Mouse (Mus musculus): ENCODE measurements around the gene R3hdm1. TPM values are rescaled to one million over a fixed set of nuclear protein-coding genes. Genes with fewer than 3 reads are reported as not detected.

The R3hdm1 gene
- polyA plus RNA-seq, 1 experiment = 212 TPM

GRCm38 (mm10) chr1:128270731-128271130 is 167.6 kb downstream of the R3hdm1 start:
- peaks cover 1% of the 10 kb centered on the region for H3K36me3 ChIP-seq (ENCODE audit: control insufficient read depth, insufficient read depth, low read length)
- no peak overlapping the region for H3K4me3 ChIP-seq (ENCODE audit: control insufficient read depth, low read depth, low read length)
- no peaks in the 10 kb centered on the region for H3K4me1 ChIP-seq (ENCODE audit: control insufficient read depth, insufficient read depth, low read length)
- no peak overlapping the region for H3K27ac ChIP-seq (ENCODE audit: control insufficient read depth, insufficient read depth, low read depth, low read length)
- no peaks in the 10 kb centered on the region for H3K27me3 ChIP-seq (ENCODE audit: control insufficient read depth, insufficient read depth, low read length)
- TF ChIP-seq POLR2A (IDR thresholded peaks at IDR 0.05; ENCODE audit: control insufficient read depth, low read depth, low read length) = no peak
- no peak for TF ChIP-seq CTCF (IDR thresholded peaks at IDR 0.05; ENCODE audit: control insufficient read depth, insufficient read depth, insufficient replicate concordance, low read depth, low read length)

GRCm38 (mm10) chr1:128275908-128276307 is 172.8 kb downstream of the R3hdm1 start:
- Histone ChIP-seq H3K4me1 (ENCODE audit: control insufficient read depth, insufficient read depth, low read length) (no peaks in the 10 kb centered on the region), H3K27ac (ENCODE audit: control insufficient read depth, insufficient read depth, low read depth, low read length) (no peak overlapping the region), H3K36me3 (ENCODE audit: control insufficient read depth, insufficient read depth, low read length) (peaks cover 5% of the 10 kb centered on the region), H3K27me3 (ENCODE audit: control insufficient read depth, insufficient read depth, low read length) (no peaks in the 10 kb centered on the region), H3K4me3 (ENCODE audit: control insufficient read depth, low read depth, low read length) (no peak overlapping the region)
- TF ChIP-seq CTCF (IDR thresholded peaks at IDR 0.05; ENCODE audit: control insufficient read depth, insufficient read depth, insufficient replicate concordance, low read depth, low read length) (no peak), POLR2A (IDR thresholded peaks at IDR 0.05; ENCODE audit: control insufficient read depth, low read depth, low read length) (no peak)

- no peak overlapping the region for H3K27ac ChIP-seq (ENCODE audit: control insufficient read depth, insufficient read depth, low read depth, low read length)
- no peak for TF ChIP-seq CTCF (IDR thresholded peaks at IDR 0.05; ENCODE audit: control insufficient read depth, insufficient read depth, insufficient replicate concordance, low read depth, low read length)
- TF ChIP-seq POLR2A (IDR thresholded peaks at IDR 0.05; ENCODE audit: control insufficient read depth, low read depth, low read length) = no peak
- no peaks in the 10 kb centered on the region for H3K4me1 ChIP-seq (ENCODE audit: control insufficient read depth, insufficient read depth, low read length)
- H3K36me3 ChIP-seq (ENCODE audit: control insufficient read depth, insufficient read depth, low read length) = peaks cover 3% of the 10 kb centered on the region
- H3K27me3 ChIP-seq (ENCODE audit: control insufficient read depth, insufficient read depth, low read length) = no peaks in the 10 kb centered on the region
- H3K4me3 ChIP-seq (ENCODE audit: control insufficient read depth, low read depth, low read length) = no peak overlapping the region
Observed at GRCm38 (mm10) chr1:128278563-128278962, 175.5 kb downstream of the R3hdm1 start.

GRCm38 (mm10) chr1:128281753-128282152 is 178.7 kb downstream of the R3hdm1 start:
- TF ChIP-seq POLR2A (IDR thresholded peaks at IDR 0.05; ENCODE audit: control insufficient read depth, low read depth, low read length) = no peak
- TF ChIP-seq CTCF (IDR thresholded peaks at IDR 0.05; ENCODE audit: control insufficient read depth, insufficient read depth, insufficient replicate concordance, low read depth, low read length) = no peak
- Histone ChIP-seq H3K4me3 (ENCODE audit: control insufficient read depth, low read depth, low read length) (no peak overlapping the region), H3K4me1 (ENCODE audit: control insufficient read depth, insufficient read depth, low read length) (no peaks in the 10 kb centered on the region), H3K27ac (ENCODE audit: control insufficient read depth, insufficient read depth, low read depth, low read length) (no peak overlapping the region), H3K27me3 (ENCODE audit: control insufficient read depth, insufficient read depth, low read length) (no peaks in the 10 kb centered on the region), H3K36me3 (ENCODE audit: control insufficient read depth, insufficient read depth, low read length) (peaks cover 3% of the 10 kb centered on the region)

GRCm38 (mm10) chr1:128282924-128283323 is 179.8 kb downstream of the R3hdm1 start:
- no peak overlapping the region for H3K27ac ChIP-seq (ENCODE audit: control insufficient read depth, insufficient read depth, low read depth, low read length)
- no peaks in the 10 kb centered on the region for H3K4me1 ChIP-seq (ENCODE audit: control insufficient read depth, insufficient read depth, low read length)
- H3K36me3 ChIP-seq (ENCODE audit: control insufficient read depth, insufficient read depth, low read length) = peaks cover 2% of the 10 kb centered on the region
- no peaks in the 10 kb centered on the region for H3K27me3 ChIP-seq (ENCODE audit: control insufficient read depth, insufficient read depth, low read length)
- TF ChIP-seq CTCF (IDR thresholded peaks at IDR 0.05; ENCODE audit: control insufficient read depth, insufficient read depth, insufficient replicate concordance, low read depth, low read length) (no peak), POLR2A (IDR thresholded peaks at IDR 0.05; ENCODE audit: control insufficient read depth, low read depth, low read length) (no peak)
- no peak overlapping the region for H3K4me3 ChIP-seq (ENCODE audit: control insufficient read depth, low read depth, low read length)

DNA sequence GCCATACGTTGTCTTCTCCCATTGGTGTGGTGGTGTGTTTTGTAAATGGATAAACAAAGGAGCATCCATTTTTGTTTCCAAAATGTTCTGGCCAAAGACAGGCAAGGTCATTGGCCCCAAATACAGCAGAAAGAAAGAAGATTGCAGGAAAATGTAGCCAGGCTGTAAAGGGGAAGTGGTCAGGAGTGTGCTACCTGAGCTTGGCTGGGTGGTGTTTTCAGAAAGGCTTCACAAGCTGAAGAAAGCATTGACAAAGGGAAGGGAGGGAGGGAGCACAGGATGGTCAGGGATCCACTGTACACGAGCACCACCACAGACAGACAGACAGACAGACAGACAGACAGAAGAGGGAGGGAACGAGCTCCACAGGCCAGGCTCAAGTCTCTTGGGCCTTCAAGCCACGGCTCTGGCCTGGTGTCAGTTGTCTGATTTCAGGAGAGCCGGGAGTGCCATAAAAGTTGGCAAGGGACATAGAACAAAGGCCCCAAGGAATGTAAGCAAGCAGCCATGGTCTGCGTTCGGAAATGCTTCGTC is 181.1 kb downstream of the R3hdm1 start:
- H3K36me3 ChIP-seq (ENCODE audit: control insufficient read depth, insufficient read depth, low read length) = no peaks in the 10 kb centered on the region
- no peak overlapping the region for H3K4me3 ChIP-seq (ENCODE audit: control insufficient read depth, low read depth, low read length)
- H3K4me1 ChIP-seq (ENCODE audit: control insufficient read depth, insufficient read depth, low read length) = no peaks in the 10 kb centered on the region
- no peaks in the 10 kb centered on the region for H3K27me3 ChIP-seq (ENCODE audit: control insufficient read depth, insufficient read depth, low read length)
- H3K27ac ChIP-seq (ENCODE audit: control insufficient read depth, insufficient read depth, low read depth, low read length) = no peak overlapping the region
- TF ChIP-seq CTCF (IDR thresholded peaks at IDR 0.05; ENCODE audit: control insufficient read depth, insufficient read depth, insufficient replicate concordance, low read depth, low read length) (no peak), POLR2A (IDR thresholded peaks at IDR 0.05; ENCODE audit: control insufficient read depth, low read depth, low read length) (no peak)

DNA sequence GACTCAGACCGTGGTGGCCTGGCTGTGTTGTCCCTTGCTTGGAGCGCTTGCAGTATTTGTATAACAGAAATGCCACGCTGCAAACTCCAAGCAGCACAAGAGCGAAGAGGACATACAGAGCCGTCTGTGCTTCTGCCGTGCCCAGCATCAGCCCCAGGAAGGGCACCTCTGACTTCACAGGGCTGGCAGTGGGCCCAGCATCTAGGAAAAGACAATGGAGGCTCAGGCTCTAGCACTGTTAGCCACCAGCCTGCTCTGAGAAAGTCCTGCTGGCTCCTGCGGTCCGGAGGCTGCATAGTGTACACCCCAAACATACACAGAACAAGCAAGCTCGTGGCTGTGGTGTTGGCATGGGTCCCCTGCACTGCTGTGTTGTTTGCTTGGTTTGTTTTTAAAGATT is 182.0 kb downstream of the R3hdm1 start:
- H3K4me1 ChIP-seq (ENCODE audit: control insufficient read depth, insufficient read depth, low read length) = no peaks in the 10 kb centered on the region
- H3K36me3 ChIP-seq (ENCODE audit: control insufficient read depth, insufficient read depth, low read length) = no peaks in the 10 kb centered on the region
- no peak overlapping the region for H3K4me3 ChIP-seq (ENCODE audit: control insufficient read depth, low read depth, low read length)
- no peaks in the 10 kb centered on the region for H3K27me3 ChIP-seq (ENCODE audit: control insufficient read depth, insufficient read depth, low read length)
- no peak for TF ChIP-seq POLR2A (IDR thresholded peaks at IDR 0.05; ENCODE audit: control insufficient read depth, low read depth, low read length)
- TF ChIP-seq CTCF (IDR thresholded peaks at IDR 0.05; ENCODE audit: control insufficient read depth, insufficient read depth, insufficient replicate concordance, low read depth, low read length) = no peak
- H3K27ac ChIP-seq (ENCODE audit: control insufficient read depth, insufficient read depth, low read depth, low read length) = no peak overlapping the region

Other genes starting within 250 kb of the R3hdm1 start
- gene Map3k19, start 248.3 kb upstream of the R3hdm1 start, polyA plus RNA-seq (2012; rRNA removed) = 0.02 TPM in 1 of 2 replicates, not detected in the other
- 7.7 and 8.1 TPM in 2 replicates for gene Rab3gap1, start 234.5 kb upstream of the R3hdm1 start, polyA plus RNA-seq (2012; rRNA removed)
- 6.4 and 7.7 TPM in 2 replicates for gene Zranb3, start 254 bp upstream of the R3hdm1 start, polyA plus RNA-seq (2012; rRNA removed)
- gene Ubxn4, start 140.7 kb downstream of the R3hdm1 start, polyA plus RNA-seq (2012; rRNA removed) = 25.3 and 25.6 TPM in 2 replicates
- gene Lct, start 225.0 kb downstream of the R3hdm1 start, polyA plus RNA-seq (2012; rRNA removed) = 0.57 and 0.63 TPM in 2 replicates